Mouse (Mus musculus) hindbrain, embryonic 16.5 days (tissue): ENCODE data around the gene Bcl7c. TPM values are rescaled to one million over a fixed set of nuclear protein-coding genes. Genes with fewer than 3 reads are reported as not detected.
A peak's percentile ranks its signal among the peaks of the same experiment; 100 is the strongest.

Experiments
- microRNA counts: library from miRNA; unstranded; fragments of <30 nt; microRNA quantifications from one replicate; lab custom pipeline; 2016
- microRNA-seq: library from miRNA; unstranded; fragments of <30 nt; microRNA quantifications from one replicate; pipeline ENCODE4, GENCODE M21; 2017
- polyA plus RNA-seq: library from polyadenylated mRNA; unstranded; fragments of >200 nt; fragmentation: Nextera tagmentation; extraction: Ambion mirVana; gene quantifications from 2 replicates; pipeline ENCODE4 v1.2.1, GENCODE M21; 2015

Bcl7c gene
- polyA plus RNA-seq, 1 experiment from 2014 or later, result 41.9 TPM

MicroRNAs encoded within 50 kb of the gene (microRNA counts, 519-probe panel; counts per million panel counts)
- microRNA mmu-miR-762 (lab: Ali Mortazavi, UCI), result 2,186 counts per million, percentile 42 among the panel's probes with 10 or more counts

Small RNA genes lying within 50 kb of the gene (microRNA-seq; reads per million reads assigned to microRNA genes)
- not detected for gene Mir762

Other genes starting within 250 kb of the Bcl7c start
- 29.0 and 35.2 TPM in 2 replicates for gene Prr14, start 249.3 kb downstream of the Bcl7c start, polyA plus RNA-seq
- gene Fbrs, start 229.7 kb downstream of the Bcl7c start, polyA plus RNA-seq, result 10.2 and 12.6 TPM in 2 replicates
- gene Srcap, start 196.9 kb downstream of the Bcl7c start, polyA plus RNA-seq, result 37.9 and 38.7 TPM in 2 replicates
- 13.2 and 13.7 TPM in 2 replicates for gene Gm42715, start 189.3 kb downstream of the Bcl7c start, polyA plus RNA-seq
- gene Tmem265, start 147.5 kb downstream of the Bcl7c start, polyA plus RNA-seq, result 4.3 and 6.2 TPM in 2 replicates
- gene Phkg2, start 135.6 kb downstream of the Bcl7c start, polyA plus RNA-seq, result 60.5 and 60.9 TPM in 2 replicates
- 11.6 and 13.3 TPM in 2 replicates for gene Ccdc189, start 120.3 kb downstream of the Bcl7c start, polyA plus RNA-seq
- 38.0 and 48.1 TPM in 2 replicates for gene Rnf40, start 120.2 kb downstream of the Bcl7c start, polyA plus RNA-seq
- 15.0 and 20.7 TPM in 2 replicates for gene Zfp629, start 93.1 kb downstream of the Bcl7c start, polyA plus RNA-seq
- 3.4 and 4.9 TPM in 2 replicates for gene Ctf1, start 3.8 kb upstream of the Bcl7c start, polyA plus RNA-seq
- 0.15 and 0.20 TPM in 2 replicates for gene Ctf2, start 23.2 kb upstream of the Bcl7c start, polyA plus RNA-seq
- 6.8 TPM in 2 replicates for gene Fbxl19, start 35.6 kb upstream of the Bcl7c start, polyA plus RNA-seq
- 10.4 and 11.3 TPM in 2 replicates for gene Orai3, start 60.9 kb upstream of the Bcl7c start, polyA plus RNA-seq
- gene Setd1a, start 67.7 kb upstream of the Bcl7c start, polyA plus RNA-seq, result 12.8 and 14.6 TPM in 2 replicates
- not detected in 2 replicates for gene Gm49388, start 76.7 kb upstream of the Bcl7c start, polyA plus RNA-seq
- 11.9 and 12.1 TPM in 2 replicates for gene Hsd3b7, start 91.7 kb upstream of the Bcl7c start, polyA plus RNA-seq
- gene Stx4a, start 115.4 kb upstream of the Bcl7c start, polyA plus RNA-seq, result 21.6 and 22.0 TPM in 2 replicates
- gene Stx1b, start 115.6 kb upstream of the Bcl7c start, polyA plus RNA-seq, result 76.8 and 84.4 TPM in 2 replicates
- gene Zfp646, start 167.3 kb upstream of the Bcl7c start, polyA plus RNA-seq, result 6.0 and 8.8 TPM in 2 replicates
- gene Zfp668, start 167.9 kb upstream of the Bcl7c start, polyA plus RNA-seq, result 29.5 and 35.1 TPM in 2 replicates
- 0.81 and 0.99 TPM in 2 replicates for gene Prss53, start 182.0 kb upstream of the Bcl7c start, polyA plus RNA-seq
- gene Gm21974, start 186.5 kb upstream of the Bcl7c start, polyA plus RNA-seq, result not detected in 2 replicates
- gene Vkorc1, start 186.7 kb upstream of the Bcl7c start, polyA plus RNA-seq, result 70.5 and 75.2 TPM in 2 replicates
- gene Bckdk, start 195.1 kb upstream of the Bcl7c start, polyA plus RNA-seq, result 67.1 and 72.5 TPM in 2 replicates
- gene Kat8, start 203.6 kb upstream of the Bcl7c start, polyA plus RNA-seq, result 42.1 and 42.3 TPM in 2 replicates
- gene Prss8, start 221.2 kb upstream of the Bcl7c start, polyA plus RNA-seq, result 0.50 TPM in 2 replicates
- gene Prss36, start 237.8 kb upstream of the Bcl7c start, polyA plus RNA-seq, result 14.3 and 14.9 TPM in 2 replicates